Mouse (Mus musculus): ENCODE results near the gene Olfr1445. TPM values are rescaled to one million over a fixed set of nuclear protein-coding genes. Genes with fewer than 3 reads are reported as not detected.

Gene Olfr1445
- total RNA-seq (2021) = not detected
- long read RNA-seq = 0 reads

DNA sequence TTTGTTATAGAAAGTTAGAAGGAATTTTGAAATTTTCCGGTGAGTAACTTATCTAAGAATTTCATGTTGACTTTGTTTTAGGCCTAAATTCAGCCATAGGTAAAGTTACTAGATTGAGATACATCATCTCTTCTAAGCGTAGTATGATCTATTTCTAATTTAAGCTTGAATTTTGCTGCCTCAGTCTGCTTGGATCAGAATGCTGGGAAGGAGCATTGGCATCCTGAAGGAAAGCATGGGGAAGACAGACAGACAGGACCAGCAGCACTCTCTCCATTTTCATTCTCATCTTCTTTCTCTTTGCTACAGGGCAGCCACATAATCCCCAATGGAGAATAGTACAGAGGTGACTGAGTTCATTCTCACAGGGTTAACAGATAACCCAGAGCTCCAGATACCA is at the start of gene Olfr1445:
Gene Olfr1445, plus strand, starts transcription at position 301 of the 400 bp plus-strand sequence.
- DNase-seq (ENCODE audit: low spot score in 2 of 2) = no peak

- DNase-seq (ENCODE audit: low spot score in 2 of 2) = no peak
Measured at GRCm38 (mm10) chr19:12838507-12838906, 45.1 kb upstream of the Olfr1445 start.

- no peak for DNase-seq (ENCODE audit: low spot score in 2 of 2)
Measured at GRCm38 (mm10) chr19:12846382-12846781, 37.3 kb upstream of the Olfr1445 start, which contains the start of gene Gm5244. Gene Gm5244 (plus strand): TSS chr19:12846682.

- no peak for DNase-seq (ENCODE audit: low spot score in 2 of 2)
Measured at GRCm38 (mm10) chr19:12856983-12857382, 26.7 kb upstream of the Olfr1445 start, which contains the start of gene Olfr1444. Gene Olfr1444 (plus strand): TSS chr19:12857283.

- no peak for DNase-seq (ENCODE audit: low spot score in 2 of 2)
Measured at GRCm38 (mm10) chr19:12893424-12893823, 9.8 kb downstream of the Olfr1445 start, which contains the start of gene Olfr1446. Gene Olfr1446 (minus strand): TSS chr19:12893524.

GRCm38 (mm10) chr19:12903643-12904042 is 20.0 kb downstream of the Olfr1445 start, which contains the start of gene Olfr1447:
Gene Olfr1447 (minus strand): TSS chr19:12903743.
- no peak for DNase-seq (ENCODE audit: low spot score in 2 of 2)

DNA sequence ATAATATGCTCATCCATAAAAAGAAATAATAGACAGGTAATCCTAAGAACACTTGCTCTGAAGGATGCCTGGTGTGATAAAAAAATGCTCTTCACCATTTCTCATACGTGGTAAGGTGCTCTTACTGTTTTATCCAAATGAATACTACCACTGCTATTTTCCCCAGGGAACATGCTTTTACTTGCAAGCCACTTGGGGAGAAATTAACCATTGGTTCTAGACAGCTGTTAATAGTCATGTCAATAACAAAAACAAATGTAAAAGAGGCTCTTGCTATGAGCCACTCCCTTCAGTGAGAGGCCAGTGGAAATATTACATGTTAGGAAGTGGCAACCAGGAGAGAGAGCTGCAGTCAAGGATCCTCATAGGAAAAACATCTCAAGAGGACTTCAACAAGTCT is 40.7 kb downstream of the Olfr1445 start, which contains the start of gene Olfr1448:
Gene Olfr1448, minus strand, starts transcription at position 101 of the 400 bp plus-strand sequence.
- DNase-seq (ENCODE audit: low spot score in 2 of 2) = no peak

DNA sequence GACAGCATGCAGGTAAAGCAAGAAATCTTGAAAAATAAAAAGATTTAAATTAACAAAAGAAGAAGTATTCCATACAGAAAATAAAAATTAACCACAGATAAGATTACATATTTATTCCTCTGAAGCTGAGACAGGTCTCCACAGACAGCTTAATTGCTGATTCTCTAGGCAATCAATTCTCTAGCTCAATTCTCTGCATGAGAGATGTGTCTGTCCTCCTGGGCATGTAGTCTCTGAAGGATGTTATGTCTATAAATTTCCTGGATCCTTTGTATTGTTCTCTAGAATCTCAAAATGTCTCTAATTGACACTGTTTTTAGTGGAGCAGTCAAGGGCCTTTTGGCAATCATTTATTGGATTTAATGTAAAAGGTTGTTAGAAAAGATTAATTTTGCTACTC is 46.9 kb downstream of the Olfr1445 start, which contains the start of gene Olfr1449:
Gene Olfr1449, plus strand, starts transcription at position 301 of the 400 bp plus-strand sequence.
- DNase-seq (ENCODE audit: low spot score in 2 of 2) = no peak

Other genes starting within 250 kb of the Olfr1445 start
- not detected for gene Olfr1442, start 213.4 kb upstream of the Olfr1445 start, total RNA-seq (2021)
- gene Olfr1443, start 205.7 kb upstream of the Olfr1445 start, total RNA-seq (2021) = not detected
- gene Keg1, start 188.1 kb upstream of the Olfr1445 start, total RNA-seq (2021) = not detected
- 1 to 10 TPM; 2.7 to 3.1 TPM for gene Cntf, start 118.2 kb upstream of the Olfr1445 start, total RNA-seq (2021)
- gene Zfp91, start 87.7 kb upstream of the Olfr1445 start, total RNA-seq (2021) = 10 to 100 TPM; 84.6 to 90.8 TPM
- gene Lpxn, start 87.7 kb upstream of the Olfr1445 start, total RNA-seq (2021) = 1 to 10 TPM; 1.0 to 1.9 TPM
- not detected for gene Gm5244, start 37.2 kb upstream of the Olfr1445 start, total RNA-seq (2021)
- not detected for gene Olfr1444, start 26.6 kb upstream of the Olfr1445 start, total RNA-seq (2021)
- not detected for gene Olfr1446, start 9.7 kb downstream of the Olfr1445 start, total RNA-seq (2021)
- not detected for gene Olfr1447, start 19.9 kb downstream of the Olfr1445 start, total RNA-seq (2021)
- not detected for gene Olfr1448, start 40.6 kb downstream of the Olfr1445 start, total RNA-seq (2021)
- gene Olfr1449, start 47.0 kb downstream of the Olfr1445 start, total RNA-seq (2021) = not detected
- not detected for gene Olfr1450, start 66.4 kb downstream of the Olfr1445 start, total RNA-seq (2021)
- not detected for gene Olfr1451, start 111.2 kb downstream of the Olfr1445 start, total RNA-seq (2021)
- gene Olfr1453, start 144.5 kb downstream of the Olfr1445 start, total RNA-seq (2021) = not detected
- not detected for gene Olfr1454, start 176.8 kb downstream of the Olfr1445 start, total RNA-seq (2021)
- gene Olfr1457, start 214.0 kb downstream of the Olfr1445 start, total RNA-seq (2021) = not detected
- not detected for gene Olfr1458, start 222.9 kb downstream of the Olfr1445 start, total RNA-seq (2021)